Mouse (Mus musculus) neural tube, embryonic 11.5 days (tissue): Measurements from ENCODE around the gene Pdia5. TPM values are rescaled to one million over a fixed set of nuclear protein-coding genes. Genes with fewer than 3 reads are reported as not detected.

Source experiments
- ATAC-seq: fragments of 200-750 bp; cut with Nextera tagmentation; 2 replicates; pipeline ENCODE4 v1.8.0; 2017; ENCODE audit warnings: moderate number of reproducible peaks, mild to moderate bottlenecking, moderate TSS enrichment, moderate library complexity; ENCODE audit not compliant: insufficient read depth, low FRiP score, low TSS enrichment
- DNase-seq: peaks from one replicate; pipeline ENCODE4 v3.0.0-alpha.2; 2015; ENCODE audit warnings: low spot score
- H3K27ac ChIP-seq: fragments of 300-500 bp; sonication (generic); 2 replicates; pipeline ENCODE4 v1.5.1; 2014; ENCODE audit warnings: low read depth, mild to moderate bottlenecking, low read length
- H3K27me3 ChIP-seq: fragments of 300-500 bp; sonication (generic); 2 replicates; pipeline ENCODE4 v1.6.1; 2014; ENCODE audit warnings: mild to moderate bottlenecking, low read length, mixed read lengths; ENCODE audit not compliant: control insufficient read depth, insufficient read depth
- H3K36me3 ChIP-seq: fragments of 300-500 bp; sonication (generic); 2 replicates; pipeline ENCODE4 v1.6.1; 2014; ENCODE audit warnings: mild to moderate bottlenecking, low read length, moderate library complexity, mixed read lengths; ENCODE audit not compliant: control insufficient read depth, insufficient read depth
- H3K4me1 ChIP-seq: fragments of 300-500 bp; sonication (generic); 2 replicates; pipeline ENCODE4 v1.6.1; 2014; ENCODE audit warnings: low read length, mixed read lengths; ENCODE audit not compliant: control insufficient read depth, insufficient read depth
- H3K4me2 ChIP-seq: fragments of 300-500 bp; sonication (generic); 2 replicates; pipeline ENCODE4 v1.6.1; 2014; ENCODE audit warnings: low read depth, mild to moderate bottlenecking, moderate library complexity
- H3K4me3 ChIP-seq: fragments of 300-500 bp; sonication (generic); 2 replicates; pipeline ENCODE4 v1.5.1; 2014; ENCODE audit warnings: low read depth, low read length
- H3K9ac ChIP-seq: fragments of 300-500 bp; sonication (generic); 2 replicates; pipeline ENCODE4 v1.6.1; 2014; ENCODE audit warnings: mild to moderate bottlenecking, low read length
- H3K9me3 ChIP-seq: fragments of 300-500 bp; sonication (generic); 2 replicates; pipeline ENCODE4 v1.6.1; 2016; ENCODE audit warnings: low read length; ENCODE audit not compliant: control insufficient read depth
- WGBS: fragments of 180-500 bp; shearing (Covaris S2); extraction: QIAGEN DNeasy Blood & Tissue Kit; methylation state at CpG from one replicate; pipeline ENCODE4 v1.1.7; 2014; 5-methylcytosine and 5-hydroxymethylcytosine counted together
- polyA plus RNA-seq: library from polyadenylated mRNA; unstranded; fragments of >200 nt; fragmentation: Nextera tagmentation; extraction: Ambion mirVana; gene quantifications from 2 replicates; pipeline ENCODE4 v1.2.1, GENCODE M21; 2014

Gene Pdia5
- polyA plus RNA-seq, 1 experiment from 2014 or later = 14.2 TPM

GRCm38 (mm10) chr16:35463708-35464107 lies 27.0 kb downstream of the Pdia5 start:
- Histone ChIP-seq H3K27ac (no peak overlapping the region), H3K4me3 (no peak overlapping the region), H3K4me2 (no peak overlapping the region), H3K4me1 (peaks cover 9% of the 10 kb centered on the region; the same call in 1 of the 2 replicates), H3K27me3 (no peaks in the 10 kb centered on the region), H3K36me3 (peaks cover 2% of the 10 kb centered on the region; the same call in 1 of the 2 replicates), H3K9ac (no peak overlapping the region), H3K9me3 (no peaks in the 10 kb centered on the region)
- DNase-seq (no peak), ATAC-seq (no peak)
- WGBS = 93% methylated on average over 10 of the region's 10 CpGs

DNA sequence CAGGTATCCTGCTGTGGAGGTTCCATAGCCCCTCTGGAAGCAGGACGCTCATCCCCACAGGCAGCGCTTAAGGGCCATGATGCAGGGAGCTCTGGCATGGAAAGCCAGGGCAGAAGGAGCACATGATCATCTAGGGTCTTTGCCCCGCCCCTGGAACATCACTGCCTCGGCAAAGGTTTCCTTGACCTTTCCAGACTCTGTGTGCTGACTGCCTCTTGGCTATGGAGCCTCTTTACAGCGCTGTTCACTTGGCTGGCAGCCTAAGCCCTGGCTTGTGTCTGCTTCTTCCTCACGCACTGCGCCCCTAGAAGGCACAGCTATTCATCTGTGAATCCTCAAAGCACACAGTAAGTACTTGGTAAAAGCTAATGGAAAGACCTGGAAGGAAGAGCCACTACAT lies 27.7 kb downstream of the Pdia5 start:
- Histone ChIP-seq H3K4me2 (no peak overlapping the region), H3K27ac (no peak overlapping the region)
- 89% methylated on average over 7 of the region's 7 CpGs for WGBS

DNA sequence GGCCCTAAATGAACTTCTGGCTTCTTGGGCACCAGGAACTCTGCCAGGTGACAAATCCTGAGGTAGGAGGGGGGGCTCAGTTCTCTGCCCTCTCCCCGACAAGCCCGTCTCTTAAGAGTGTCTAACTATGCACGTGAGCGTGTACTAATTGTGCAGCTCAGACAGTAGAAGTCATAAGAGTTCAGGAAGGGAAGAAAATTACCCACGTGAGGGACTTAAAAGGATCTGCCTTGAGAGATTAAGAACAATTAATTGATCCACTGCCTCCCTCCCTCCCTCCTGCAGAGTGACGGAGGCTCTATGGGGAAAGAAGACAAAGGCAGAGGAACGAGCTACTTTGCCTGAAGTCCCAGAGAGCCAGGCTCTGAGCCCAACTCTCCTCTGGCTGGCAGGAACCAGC lies 31.1 kb downstream of the Pdia5 start:
- DNase-seq = no peak
- peaks cover 2% of the 10 kb centered on the region; the same call in 1 of the 2 replicates for H3K36me3 ChIP-seq
- H3K27me3 ChIP-seq = no peaks in the 10 kb centered on the region
- peaks cover 1% of the 10 kb centered on the region; the same call in 1 of the 2 replicates for H3K4me1 ChIP-seq
- no peak for ATAC-seq
- no peaks in the 10 kb centered on the region for H3K9me3 ChIP-seq
- H3K4me3 ChIP-seq = no peak overlapping the region
- no peak overlapping the region for H3K9ac ChIP-seq
- no peak overlapping the region for H3K27ac ChIP-seq
- 75% methylated on average over 7 of the region's 7 CpGs for WGBS
- H3K4me2 ChIP-seq = no peak overlapping the region

More for the DNA sequence above, 27.7 kb downstream of the Pdia5 start:
- H3K4me1 ChIP-seq = peaks cover 9% of the 10 kb centered on the region; the same call in 1 of the 2 replicates
- ATAC-seq = no peak
- H3K4me3 ChIP-seq = no peak overlapping the region
- no peaks in the 10 kb centered on the region for H3K9me3 ChIP-seq
- H3K9ac ChIP-seq = no peak overlapping the region
- H3K27me3 ChIP-seq = no peaks in the 10 kb centered on the region
- DNase-seq = no peak
- H3K36me3 ChIP-seq = peaks cover 2% of the 10 kb centered on the region; the same call in 1 of the 2 replicates

GRCm38 (mm10) chr16:35458297-35458696 lies 32.4 kb downstream of the Pdia5 start:
- Histone ChIP-seq H3K4me3 (no peak overlapping the region), H3K9ac (no peak overlapping the region), H3K27me3 (no peaks in the 10 kb centered on the region), H3K36me3 (peaks cover 2% of the 10 kb centered on the region; the same call in 1 of the 2 replicates), H3K27ac (no peak overlapping the region), H3K4me2 (no peak overlapping the region), H3K9me3 (no peaks in the 10 kb centered on the region), H3K4me1 (no peaks in the 10 kb centered on the region)
- WGBS = 89% methylated on average over 11 of the region's 11 CpGs
- ATAC-seq (no peak), DNase-seq (no peak)

- Histone ChIP-seq H3K27me3 (no peaks in the 10 kb centered on the region), H3K36me3 (no peaks in the 10 kb centered on the region), H3K4me1 (no peaks in the 10 kb centered on the region), H3K27ac (no peak overlapping the region), H3K9me3 (no peaks in the 10 kb centered on the region), H3K4me2 (no peak overlapping the region), H3K9ac (no peak overlapping the region), H3K4me3 (no peak overlapping the region)
- WGBS = 81% methylated on average over 8 of the region's 8 CpGs
- ATAC-seq (no peak), DNase-seq (no peak)
Observed at GRCm38 (mm10) chr16:35457488-35457887, 33.2 kb downstream of the Pdia5 start.

GRCm38 (mm10) chr16:35457011-35457419 lies 33.7 kb downstream of the Pdia5 start:
- DNase-seq (no peak), ATAC-seq (no peak)
- H3K36me3 ChIP-seq = no peaks in the 10 kb centered on the region
- no peak overlapping the region for H3K9ac ChIP-seq
- no peak overlapping the region for H3K4me2 ChIP-seq
- no peaks in the 10 kb centered on the region for H3K9me3 ChIP-seq
- H3K4me1 ChIP-seq = no peaks in the 10 kb centered on the region
- H3K27me3 ChIP-seq = no peaks in the 10 kb centered on the region
- 91% methylated on average over 7 of the region's 7 CpGs for WGBS
- no peak overlapping the region for H3K4me3 ChIP-seq
- no peak overlapping the region for H3K27ac ChIP-seq

DNA sequence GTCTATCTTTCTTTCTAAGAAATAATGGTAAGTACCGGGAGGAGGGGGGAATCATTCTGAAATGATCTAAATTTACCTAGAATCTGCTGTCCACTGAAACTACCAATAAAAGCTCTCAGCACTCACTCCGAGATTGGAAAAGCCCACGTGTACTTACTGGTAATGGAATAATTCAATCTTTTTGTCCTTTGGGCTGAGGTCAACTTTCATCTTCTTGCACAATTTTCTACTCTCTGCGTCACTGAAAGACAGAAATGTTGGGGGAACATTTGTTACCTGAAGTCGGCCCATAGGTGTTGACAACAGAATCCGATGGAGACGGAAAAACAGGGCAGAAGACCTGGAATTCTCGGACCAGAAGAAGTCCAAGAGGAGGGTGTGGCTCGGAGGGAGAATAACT lies 34.4 kb downstream of the Pdia5 start:
- Histone ChIP-seq H3K9ac (no peak overlapping the region), H3K9me3 (no peaks in the 10 kb centered on the region), H3K4me2 (no peak overlapping the region), H3K27ac (no peak overlapping the region), H3K36me3 (no peaks in the 10 kb centered on the region), H3K4me3 (no peak overlapping the region), H3K27me3 (no peaks in the 10 kb centered on the region), H3K4me1 (no peaks in the 10 kb centered on the region)
- 91% methylated on average over 9 of the region's 9 CpGs for WGBS
- DNase-seq (no peak), ATAC-seq (no peak)

DNA sequence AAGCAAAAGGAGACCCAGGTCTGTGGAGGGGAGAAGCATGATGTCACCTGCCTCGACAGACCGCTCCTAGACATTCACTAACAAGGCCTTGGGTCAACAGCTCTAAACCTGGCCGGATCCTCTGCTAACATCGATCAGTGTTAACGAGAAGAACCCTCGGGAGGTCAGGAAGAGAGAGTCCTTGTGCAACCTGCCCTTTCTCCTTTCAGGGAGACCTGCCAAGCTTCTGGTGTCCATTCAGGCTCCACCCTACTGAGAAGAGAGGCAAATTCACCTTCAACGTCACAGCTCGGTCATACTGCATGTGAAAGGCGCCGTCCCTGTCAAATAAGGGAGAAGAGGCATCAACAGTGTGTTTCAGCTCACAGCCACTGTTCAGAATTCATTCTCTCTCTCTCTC lies 34.9 kb downstream of the Pdia5 start:
- ATAC-seq (no peak), DNase-seq (no peak)
- H3K4me3 ChIP-seq = no peak overlapping the region
- H3K27me3 ChIP-seq = no peaks in the 10 kb centered on the region
- no peak overlapping the region for H3K9ac ChIP-seq
- H3K4me2 ChIP-seq = no peak overlapping the region
- H3K36me3 ChIP-seq = no peaks in the 10 kb centered on the region
- no peak overlapping the region for H3K27ac ChIP-seq
- no peaks in the 10 kb centered on the region for H3K4me1 ChIP-seq
- 92% methylated on average over 10 of the region's 10 CpGs for WGBS
- no peaks in the 10 kb centered on the region for H3K9me3 ChIP-seq

GRCm38 (mm10) chr16:35450018-35450630 lies 40.5 kb downstream of the Pdia5 start:
- H3K27me3 ChIP-seq = no peaks in the 10 kb centered on the region
- ATAC-seq = no peak
- H3K4me3 ChIP-seq = no peak overlapping the region
- no peak overlapping the region for H3K27ac ChIP-seq
- H3K4me1 ChIP-seq = no peaks in the 10 kb centered on the region
- H3K9me3 ChIP-seq = no peaks in the 10 kb centered on the region
- peaks cover 2% of the 10 kb centered on the region; the same call in 1 of the 2 replicates for H3K36me3 ChIP-seq
- 94% methylated on average over 16 of the region's 16 CpGs for WGBS
- no peak overlapping the region for H3K9ac ChIP-seq
- no peak overlapping the region for H3K4me2 ChIP-seq
- no peak for DNase-seq
